Mouse (Mus musculus) 3T3-L1 (cell line): Measurements from ENCODE around the gene Rarres2.
"Not testable (repeated sequence)": the region's sequence is repeated elsewhere in the genome, so short reads cannot be mapped to it uniquely, and the experiment has no call there.

Experiments
- DNase-seq: peaks from one replicate; pipeline ENCODE4 v3.0.0-alpha.2; 2015; ENCODE audit warnings: low read depth, low spot score

Rarres2 gene

DNA sequence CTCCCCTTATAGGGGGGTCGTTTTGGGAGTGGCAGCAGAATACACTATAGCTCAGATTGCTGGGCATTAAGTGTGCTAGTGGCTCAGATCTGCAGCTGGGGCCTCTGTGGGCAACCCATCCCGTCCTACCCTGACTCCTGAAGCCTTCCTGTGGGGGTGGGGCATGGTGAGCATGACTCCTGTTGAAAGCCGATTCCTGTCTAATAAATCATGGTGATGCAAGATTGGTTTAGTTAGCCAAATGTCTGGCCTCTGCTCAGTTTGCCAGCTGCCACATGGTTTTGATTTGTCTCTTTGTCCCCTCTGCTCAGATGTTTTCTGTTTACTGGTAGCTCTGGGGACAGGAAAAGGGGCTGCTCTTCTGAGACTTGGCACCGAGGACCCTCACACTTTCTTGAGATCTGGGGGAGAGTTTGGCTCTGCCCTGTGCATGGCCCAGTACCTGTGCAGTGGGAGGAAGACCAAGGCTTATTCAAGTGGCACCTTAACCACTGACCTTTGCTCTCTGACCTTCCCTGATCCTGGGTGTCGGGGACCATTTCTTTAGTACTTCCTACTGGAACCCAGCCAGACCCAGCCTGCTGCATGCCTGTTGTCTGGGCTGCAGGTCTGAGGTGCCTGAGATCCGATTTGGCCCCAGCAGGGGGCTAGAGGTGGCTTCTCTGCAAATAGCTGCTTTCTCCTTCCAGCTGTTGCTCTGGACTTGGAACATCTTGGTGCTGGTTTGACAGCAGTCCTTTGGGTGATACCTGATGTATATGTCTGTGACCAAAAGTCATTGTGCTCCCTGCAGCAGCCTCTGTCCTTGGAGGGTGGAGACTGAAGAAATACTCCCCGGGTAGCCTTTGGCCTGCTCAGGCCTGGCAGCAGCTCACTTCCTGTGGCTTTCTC lies 30.8 kb downstream of the Rarres2 start:
- peak; percentile 100 for DNase-seq

DNA sequence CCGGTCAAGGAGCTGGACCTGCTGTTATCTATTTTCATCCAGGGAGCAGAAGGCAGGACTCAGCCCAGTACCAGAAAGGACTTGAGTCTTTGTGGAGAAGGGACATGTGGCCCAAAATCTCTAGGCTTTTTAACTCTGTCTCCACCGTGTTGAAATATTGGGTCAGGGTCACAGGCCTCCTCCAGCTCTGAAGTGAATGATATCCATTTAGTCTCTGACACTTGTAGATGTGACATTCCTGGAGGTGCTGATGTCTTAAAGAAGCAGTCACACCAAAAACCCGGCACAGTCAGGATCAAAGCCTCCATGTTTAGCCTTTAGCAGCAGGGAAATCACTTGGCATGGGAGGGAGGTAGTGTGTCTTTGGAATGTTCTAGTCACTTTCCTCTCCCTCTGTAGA lies 31.9 kb downstream of the Rarres2 start:
- DNase-seq, result no peak

- DNase-seq, result no peak
Measured at GRCm38 (mm10) chr6:48539860-48540259, 32.7 kb downstream of the Rarres2 start.

DNA sequence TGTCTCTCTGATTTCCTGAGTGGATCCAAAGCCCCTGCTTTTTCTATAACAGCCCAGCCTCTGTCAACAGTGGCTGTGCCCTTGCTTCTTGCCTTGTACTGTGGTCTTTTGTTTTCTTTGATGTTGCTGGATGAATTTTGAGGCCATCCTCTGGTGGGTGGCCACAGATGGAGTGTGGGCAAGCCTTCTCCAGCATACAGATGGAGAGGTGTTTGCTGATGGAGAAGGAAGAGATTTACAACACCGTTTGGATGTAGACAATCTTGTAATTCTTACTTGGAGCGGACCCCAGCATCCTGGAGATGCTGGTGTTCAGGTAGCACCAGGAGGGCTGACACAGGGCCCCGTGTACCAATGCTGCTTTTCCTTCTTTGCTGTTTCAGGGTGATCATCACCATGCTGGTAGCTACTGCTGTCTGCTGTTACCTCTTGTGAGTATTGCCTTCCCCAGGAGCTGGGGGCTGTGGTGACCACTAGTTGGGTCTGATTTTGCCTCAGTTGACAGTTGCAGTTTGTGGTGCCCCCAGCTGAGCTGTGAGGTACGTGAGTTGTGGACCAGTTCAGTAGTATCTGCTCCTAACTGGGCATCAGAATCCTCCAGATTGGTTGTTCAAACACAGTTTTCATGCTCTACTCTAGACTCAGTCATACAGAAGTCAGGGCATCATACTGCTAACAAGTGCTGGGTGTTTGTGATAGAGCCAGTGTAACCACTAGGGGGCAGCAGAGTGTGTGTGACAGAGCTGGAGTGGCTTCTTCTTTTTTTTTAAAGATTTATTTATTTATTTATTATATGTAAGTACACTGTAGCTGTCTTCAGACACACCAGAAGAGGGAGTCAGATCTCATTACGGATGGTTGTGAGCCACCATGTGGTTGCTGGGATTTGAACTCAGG lies 33.5 kb downstream of the Rarres2 start:
- peak; percentile 93 for DNase-seq

GRCm38 (mm10) chr6:48537105-48537954 lies 35.3 kb downstream of the Rarres2 start, which contains the start of gene Atp6v0e2:
Gene Atp6v0e2, plus strand, starts transcription at chr6:48537615.
- DNase-seq, result peak; percentile 64

DNA sequence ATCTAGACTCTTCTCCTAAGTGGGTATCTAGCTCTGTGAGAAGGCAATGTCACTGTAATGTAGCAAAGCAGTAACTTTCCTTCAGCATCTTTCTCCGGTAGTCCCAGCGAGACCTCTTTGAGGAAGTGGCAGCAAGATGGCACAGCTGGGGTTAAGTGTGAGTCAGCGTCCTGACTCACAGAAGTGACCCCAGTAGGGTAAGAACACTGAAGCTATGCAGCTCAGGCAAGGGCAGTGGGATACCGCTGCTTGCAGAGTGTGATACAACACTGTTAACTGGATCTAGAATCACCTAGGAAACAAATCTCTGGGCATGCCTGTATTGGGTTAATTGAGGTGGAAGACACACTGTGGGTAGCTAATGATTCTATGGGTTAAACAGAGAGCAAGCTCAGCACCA lies 36.5 kb downstream of the Rarres2 start:
- DNase-seq, result peak; percentile 52

GRCm38 (mm10) chr6:48534913-48535312 lies 37.7 kb downstream of the Rarres2 start:
- no peak for DNase-seq

GRCm38 (mm10) chr6:48533475-48533874 lies 39.1 kb downstream of the Rarres2 start:
- DNase-seq, result no peak

GRCm38 (mm10) chr6:48530862-48531261 lies 41.7 kb downstream of the Rarres2 start:
- DNase-seq, result no peak

GRCm38 (mm10) chr6:48529871-48530440 lies 42.6 kb downstream of the Rarres2 start:
- DNase-seq, result no peak

DNA sequence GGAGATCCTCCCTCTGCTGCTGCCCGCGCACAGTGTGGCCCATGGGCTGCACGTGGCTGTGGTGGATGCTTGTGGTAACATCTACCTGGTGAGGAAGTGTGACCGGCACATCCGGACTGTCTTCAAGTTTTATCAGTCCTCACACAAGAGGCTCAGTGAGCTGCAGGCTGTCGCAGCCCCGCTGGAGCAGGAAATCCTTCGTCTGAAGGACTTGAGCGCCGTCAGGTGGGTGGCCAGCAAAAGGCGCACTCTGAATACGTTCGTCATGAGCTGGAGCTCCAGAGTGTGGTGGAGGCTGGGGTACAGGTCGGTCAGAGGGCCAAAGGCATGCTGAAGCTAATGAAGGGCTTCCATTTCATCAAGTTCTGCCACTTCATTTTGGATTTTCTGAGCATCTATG lies 43.3 kb downstream of the Rarres2 start:
- no peak for DNase-seq

GRCm38 (mm10) chr6:48527901-48528300 lies 44.7 kb downstream of the Rarres2 start:
- DNase-seq, result no peak

GRCm38 (mm10) chr6:48524882-48525281 lies 47.7 kb downstream of the Rarres2 start:
- DNase-seq, result not testable (repeated sequence)
